In genomic region chr19:57180908-57181307, GRCm38 (mm10) we compare ENCODE assay signal across 13 mouse cellular contexts.
DNase-seq lines count a peak whose midpoint lies in the region; ATAC-seq lines count a peak whose summit lies in the region.
"Had no signal": no experiment of that assay in that cellular context is flagged by ENCODE, and none has a peak within 500 bp of the region (broad histone marks: within the 10 kb centered on the region; RNA-seq: fewer than 3 reads in every experiment).

No protein-coding gene starts in this region.

- H3K4me3 ChIP-seq in heart, embryonic 15.5 days, result no peak overlapping the region
- H3K4me3 ChIP-seq in liver, embryonic 12.5 days, result no peak overlapping the region
- H3K4me3 ChIP-seq in forebrain, embryonic 10.5 days, result no peak overlapping the region
- H3K4me3 ChIP-seq: lung, embryonic 15.5 days; midbrain, embryonic 12.5 days had no signal

- H3K9me3 ChIP-seq in heart, embryonic 15.5 days (replicated peaks), result no peaks in the 10 kb centered on the region
- H3K9me3 ChIP-seq in liver, embryonic 12.5 days (replicated peaks), result no peaks in the 10 kb centered on the region
- H3K9me3 ChIP-seq in forebrain, embryonic 10.5 days, result no peaks in the 10 kb centered on the region
- H3K9me3 ChIP-seq: lung, embryonic 15.5 days; midbrain, embryonic 12.5 days had no signal

- H3K4me2 ChIP-seq in heart, embryonic 15.5 days, result no peak overlapping the region
- H3K4me2 ChIP-seq in liver, embryonic 12.5 days, result no peak overlapping the region
- H3K4me2 ChIP-seq: lung, embryonic 15.5 days; midbrain, embryonic 12.5 days had no signal

- no peaks in the 10 kb centered on the region for H3K36me3 ChIP-seq in heart, embryonic 15.5 days
- H3K36me3 ChIP-seq in liver, embryonic 12.5 days, result no peaks in the 10 kb centered on the region
- no peaks in the 10 kb centered on the region for H3K36me3 ChIP-seq in forebrain, embryonic 10.5 days (replicated peaks)
- H3K36me3 ChIP-seq: lung, embryonic 15.5 days; midbrain, embryonic 12.5 days had no signal

- peak overlapping the region; percentile 24 for H3K27ac ChIP-seq in heart, embryonic 15.5 days
- peak overlapping the region; percentile 70 for H3K27ac ChIP-seq in liver, embryonic 12.5 days
- no peak overlapping the region for H3K27ac ChIP-seq in forebrain, embryonic 10.5 days
- H3K27ac ChIP-seq: lung, embryonic 15.5 days; midbrain, embryonic 12.5 days had no signal

- ATAC-seq in heart, embryonic 15.5 days (replicated peaks; ENCODE audit: insufficient number of reproducible peaks, insufficient read depth, low FRiP score, low read depth), result peak; percentile 29
- no peak for ATAC-seq in liver, embryonic 12.5 days

- H3K9ac ChIP-seq in heart, embryonic 15.5 days, result no peak overlapping the region
- H3K9ac ChIP-seq in liver, embryonic 12.5 days, result no peak overlapping the region
- H3K9ac ChIP-seq: lung, embryonic 15.5 days; midbrain, embryonic 12.5 days had no signal

- H3K27me3 ChIP-seq in heart, embryonic 15.5 days, result no peaks in the 10 kb centered on the region
- no peaks in the 10 kb centered on the region for H3K27me3 ChIP-seq in liver, embryonic 12.5 days (replicated peaks)
- no peaks in the 10 kb centered on the region for H3K27me3 ChIP-seq in forebrain, embryonic 10.5 days (ENCODE audit: poor library complexity, severe bottlenecking)
- H3K27me3 ChIP-seq: lung, embryonic 15.5 days; midbrain, embryonic 12.5 days had no signal

- peaks cover 66% of the 10 kb centered on the region for H3K4me1 ChIP-seq in heart, embryonic 15.5 days (replicated peaks)
- H3K4me1 ChIP-seq in liver, embryonic 12.5 days, result peaks cover 13% of the 10 kb centered on the region; the same call in 1 of the 2 replicates
- H3K4me1 ChIP-seq in forebrain, embryonic 10.5 days, result 0 out of 2 replicates have a peak, but pooled peaks cover 3% of the 10 kb centered on the region
- H3K4me1 ChIP-seq: midbrain, embryonic 12.5 days had no signal

- DNase-seq in heart, postnatal 4 days, result no peak
- DNase-seq in 416B (ENCODE audit: low read depth), result peak; percentile 25
- DNase-seq in brain, adult 2 months (ENCODE audit: low read depth, low spot score), result peak; percentile 80
- no peak for DNase-seq in spleen, postnatal 36 days (ENCODE audit: low spot score in 2 of 2)
- no peak for DNase-seq in forebrain, embryonic 10.5 days (ENCODE audit: extremely low spot score, low spot score)
- DNase-seq in adrenal gland, postnatal 4 days (ENCODE audit: low spot score in 2 of 2), result no peak
- DNase-seq: kidney, adult 8-10 months; spleen, adult 18-20 months; thymus, adult 18-20 months had no signal

- 47% methylated on average over 3 of the region's 3 CpGs for WGBS in heart, embryonic 15.5 days
- WGBS in liver, embryonic 12.5 days (ENCODE audit: insufficient replicate concordance), result 52% methylated on average over 3 of the region's 3 CpGs
- 85% methylated on average over 3 of the region's 3 CpGs for WGBS in forebrain, embryonic 10.5 days

Comparison
In these comparisons a context has a peak if more than half of its experiments do, and no peak if none do; other contexts are left out.
1. DNase-seq: peak in 416B (single experiment) and brain, adult 2 months (single experiment); none in heart, postnatal 4 days (single experiment), spleen, postnatal 36 days (0 of 2), forebrain, embryonic 10.5 days (single experiment) and adrenal gland, postnatal 4 days (0 of 2).